Mouse (Mus musculus) thymus, postnatal 0 days (tissue): Measurements from ENCODE around the gene Disc1. TPM values are rescaled to one million over a fixed set of nuclear protein-coding genes. Genes with fewer than 3 reads are reported as not detected.
A peak's percentile ranks its signal among the peaks of the same experiment; 100 is the strongest.

Source experiments
- DNase-seq: peaks from one replicate; pipeline ENCODE4 v3.0.0-alpha.2; 2015; ENCODE audit warnings: low spot score
- polyA plus RNA-seq: library from polyadenylated mRNA; unstranded; fragments of >200 nt; fragmentation: Nextera tagmentation; extraction: Ambion mirVana; gene quantifications from 2 replicates; pipeline ENCODE4 v1.2.1, GENCODE M21; 2015

Disc1 gene
- polyA plus RNA-seq, 1 experiment from 2014 or later: 0.46 TPM

GRCm38 (mm10) chr8:125177091-125177490 is 123.1 kb downstream of the Disc1 start:
- DNase-seq: no peak

- no peak for DNase-seq
Observed at GRCm38 (mm10) chr8:125177958-125178357, 124.0 kb downstream of the Disc1 start.

GRCm38 (mm10) chr8:125183548-125184451 is 129.8 kb downstream of the Disc1 start:
- peak; percentile 74 for DNase-seq

GRCm38 (mm10) chr8:125184452-125184817 is 130.4 kb downstream of the Disc1 start:
- no peak for DNase-seq

- DNase-seq: no peak
Observed at GRCm38 (mm10) chr8:125184881-125185280, 130.9 kb downstream of the Disc1 start.

- no peak for DNase-seq
Observed at GRCm38 (mm10) chr8:125187044-125187443, 133.0 kb downstream of the Disc1 start.

- DNase-seq: no peak
Observed at GRCm38 (mm10) chr8:125193701-125194100, 139.7 kb downstream of the Disc1 start.

- no peak for DNase-seq
Observed at GRCm38 (mm10) chr8:125195121-125195520, 141.1 kb downstream of the Disc1 start.

- DNase-seq: no peak
Observed at GRCm38 (mm10) chr8:125196573-125197094, 142.6 kb downstream of the Disc1 start.

- no peak for DNase-seq
Observed at GRCm38 (mm10) chr8:125197341-125198002, 143.5 kb downstream of the Disc1 start.

- DNase-seq: no peak
Observed at GRCm38 (mm10) chr8:125198420-125199196, 144.6 kb downstream of the Disc1 start.

GRCm38 (mm10) chr8:125199197-125199939 is 145.4 kb downstream of the Disc1 start:
- no peak for DNase-seq

GRCm38 (mm10) chr8:125200273-125200863 is 146.4 kb downstream of the Disc1 start:
- no peak for DNase-seq

- DNase-seq: no peak
Observed at GRCm38 (mm10) chr8:125201650-125202049, 147.7 kb downstream of the Disc1 start.

- no peak for DNase-seq
Observed at GRCm38 (mm10) chr8:125203016-125203415, 149.0 kb downstream of the Disc1 start.

GRCm38 (mm10) chr8:125205556-125205955 is 151.6 kb downstream of the Disc1 start:
- DNase-seq: no peak

GRCm38 (mm10) chr8:125206391-125206790 is 152.4 kb downstream of the Disc1 start:
- DNase-seq: no peak

- DNase-seq: no peak
Observed at GRCm38 (mm10) chr8:125206962-125207361, 153.0 kb downstream of the Disc1 start.

GRCm38 (mm10) chr8:125212619-125213167 is 158.7 kb downstream of the Disc1 start:
- DNase-seq: no peak
